Mouse (Mus musculus): ENCODE measurements around the gene Ptges2.

DNA sequence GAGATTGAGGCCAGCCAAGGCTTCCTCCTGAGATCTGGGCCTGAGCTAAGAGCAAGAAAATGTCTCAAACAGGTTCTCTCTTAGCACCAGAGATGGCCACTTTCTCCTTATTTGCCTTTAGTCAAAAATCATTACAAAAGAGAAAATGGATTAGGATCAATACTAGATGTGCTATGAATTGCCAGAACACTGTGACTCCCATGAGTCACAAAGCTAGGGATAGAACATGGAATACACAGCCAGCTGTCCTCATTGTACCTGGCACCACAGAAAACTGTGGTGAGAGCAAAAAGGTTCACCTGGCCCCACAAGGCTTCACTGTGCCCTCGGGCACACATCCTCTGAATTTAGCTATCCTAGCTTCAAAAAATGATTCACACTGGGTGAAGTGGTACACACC lies 52.8 kb downstream of the Ptges2 start:
- TF ChIP-seq POLR2A (IDR thresholded peaks at IDR 0.05; ENCODE audit: control insufficient read depth, low read depth, low read length) (no peak), CTCF (IDR thresholded peaks at IDR 0.05; ENCODE audit: control insufficient read depth, insufficient read depth, insufficient replicate concordance, low read depth, low read length) (no peak)

Data from testis, adult 2 months (tissue).